Mouse (Mus musculus) heart, postnatal 36 days (tissue): Measurements from ENCODE around the gene Plekhh2. TPM values are rescaled to one million over a fixed set of nuclear protein-coding genes. Genes with fewer than 3 reads are reported as not detected.

Source experiments
- total RNA-seq, 2 experiments: library from RNA; stranded (reverse); gene quantifications; 2 replicates each; pipeline ENCODE4 v1.2.3; 2021

The Plekhh2 gene
- total RNA-seq, 2 experiments from 2014 or later = 2.9 TPM

Other genes with a start within 250 kb of the Plekhh2 start
- gene Thada, start 45.7 kb upstream of the Plekhh2 start, total RNA-seq = 1 to 10 TPM; 7.3 to 9.1 TPM
- 1 to 10 TPM; 2.6 to 3.9 TPM for gene Dync2li1, start 114.6 kb downstream of the Plekhh2 start, total RNA-seq
- not detected for gene Abcg8, start 164.4 kb downstream of the Plekhh2 start, total RNA-seq
- gene Abcg5, start 171.1 kb downstream of the Plekhh2 start, total RNA-seq = not detected